Mouse (Mus musculus) c-Kit-negative CD71-positive TER-119-positive erythroid progenitor cells, embryonic 14.5 days (primary cell): ENCODE results near the gene Epp13.
A peak's percentile ranks its signal among the peaks of the same experiment; 100 is the strongest.
"Not testable (repeated sequence)": the region's sequence is repeated elsewhere in the genome, so short reads cannot be mapped to it uniquely, and the experiment has no call there.

ENCODE experiments used
- DNase-seq: peaks from one replicate; pipeline ENCODE4 v3.0.0-alpha.2; 2013; ENCODE audit warnings: low read depth, low spot score

Epp13 gene

DNA sequence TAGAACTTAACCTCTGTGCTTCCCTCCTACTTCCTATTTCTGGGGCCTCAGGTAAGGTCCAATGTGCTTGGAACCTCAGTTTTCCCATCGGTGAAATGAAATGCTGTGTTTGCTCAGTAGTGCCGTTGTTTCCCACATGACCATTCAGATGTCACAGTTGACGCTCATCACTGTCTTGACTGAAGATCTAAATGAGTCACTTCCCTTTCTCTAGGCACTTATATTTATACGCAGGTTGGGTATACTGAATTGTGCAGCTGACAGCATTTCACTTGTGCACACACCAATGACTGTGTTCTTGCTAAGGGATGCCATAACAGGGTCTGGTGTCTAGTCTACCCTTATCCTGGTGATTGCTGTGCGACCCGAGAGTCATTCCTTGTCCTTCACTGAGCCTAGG lies 32.9 kb downstream of the Epp13 start:
- DNase-seq, result no peak

DNA sequence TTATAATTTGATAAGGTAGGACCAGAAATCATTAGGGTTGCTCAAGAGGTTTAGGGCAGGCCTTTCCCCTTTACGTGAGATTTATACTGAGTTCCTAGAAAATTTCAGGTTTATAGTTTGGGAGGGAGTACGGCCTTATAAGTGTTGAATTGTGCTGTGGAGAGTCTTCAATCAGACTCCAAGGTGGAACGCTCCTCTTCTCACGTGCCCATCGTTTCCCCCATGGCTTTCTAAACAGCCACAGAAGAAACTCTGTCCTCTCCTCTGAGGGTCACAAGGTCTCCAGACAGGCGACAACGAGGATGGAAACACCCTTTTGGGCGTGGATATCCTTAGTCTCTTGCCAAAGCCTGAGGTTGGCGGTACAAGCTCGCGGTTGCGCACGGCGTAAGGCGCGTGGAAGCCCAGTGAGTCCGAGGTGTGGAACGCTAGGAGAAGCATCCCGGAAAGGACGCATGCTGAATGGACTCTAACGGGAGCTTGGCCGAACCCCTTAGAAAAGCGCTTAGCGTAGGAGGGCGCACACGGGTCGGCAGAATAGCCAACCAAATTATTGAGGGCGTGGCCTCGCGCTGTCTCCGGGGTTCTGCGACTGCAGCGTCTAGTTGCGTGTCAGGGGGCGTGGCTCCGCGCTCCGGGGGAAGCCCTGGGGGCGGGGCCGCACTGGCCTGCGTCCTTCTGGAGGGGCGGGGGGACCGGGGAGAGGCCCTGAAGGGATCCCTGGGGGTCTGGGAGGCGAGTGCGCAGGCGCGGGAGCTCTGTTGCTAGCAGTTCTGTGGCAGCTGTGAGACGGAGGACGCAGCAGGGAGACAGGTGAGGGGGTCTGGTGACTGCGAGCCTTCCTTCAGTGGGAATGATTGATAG lies 33.6 kb downstream of the Epp13 start, which contains the start of gene Zfp667:
Gene Zfp667 (plus strand): TSS at position 738 of the 864 bp plus-strand sequence.
- peak; percentile 82 for DNase-seq

- DNase-seq, result peak; percentile 37
These were observed 34.5 kb downstream of the Epp13 start for GRCm38 (mm10) chr7:6286921-6287531.

DNA sequence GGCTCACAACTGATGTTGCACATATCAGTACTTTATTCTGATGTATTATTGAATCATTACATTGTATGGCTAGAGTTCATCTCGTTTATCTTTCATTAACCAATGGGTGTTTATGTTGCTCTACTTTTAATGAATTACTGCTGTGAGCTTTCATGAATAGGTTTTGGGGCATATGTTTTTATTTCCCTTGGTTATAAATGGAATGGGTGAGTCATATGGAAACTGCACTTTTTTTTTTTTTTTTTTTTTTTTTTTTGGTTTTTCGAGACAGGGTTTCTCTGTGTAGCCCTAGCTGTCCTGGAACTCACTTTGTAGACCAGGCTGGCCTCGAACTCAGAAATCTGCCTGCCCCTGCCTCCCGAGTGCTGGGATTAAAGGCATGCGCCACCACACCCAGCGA lies 38.6 kb downstream of the Epp13 start:
- DNase-seq, result not testable (repeated sequence)

DNA sequence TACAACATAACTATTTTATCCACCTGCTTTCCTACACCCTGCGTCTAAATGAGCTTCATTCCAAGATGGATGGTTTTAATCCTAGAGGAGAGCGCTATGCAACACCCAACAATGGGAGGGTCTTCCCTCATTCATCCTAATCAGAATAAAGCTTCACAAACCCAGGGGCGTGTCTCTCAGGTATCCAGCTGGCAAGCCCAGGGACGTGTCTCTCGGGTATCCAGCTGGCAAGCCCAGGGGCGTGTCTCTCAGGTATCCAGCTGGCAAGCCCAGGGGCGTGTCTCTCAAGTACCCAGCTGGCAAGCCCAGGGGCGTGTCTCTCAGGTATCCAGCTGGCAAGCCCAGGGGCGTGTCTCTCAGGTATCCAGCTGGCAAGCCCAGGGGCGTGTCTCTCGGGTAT lies 48.3 kb downstream of the Epp13 start:
- DNase-seq, result not testable (repeated sequence)

GRCm38 (mm10) chr7:6330458-6331232 lies 78.1 kb downstream of the Epp13 start:
- DNase-seq, result peak; percentile 8

GRCm38 (mm10) chr7:6331233-6331956 lies 78.9 kb downstream of the Epp13 start, which contains the start of gene Zfp583:
Gene Zfp583 (minus strand): TSS chr7:6331285.
- peak; percentile 46 for DNase-seq
